Mouse (Mus musculus): ENCODE results near the gene Ffar2. TPM values are rescaled to one million over a fixed set of nuclear protein-coding genes. Genes with fewer than 3 reads are reported as not detected.

Gene Ffar2
- total RNA-seq, 2 experiments from 2014 or later = 0.50 to 0.90 TPM

DNA sequence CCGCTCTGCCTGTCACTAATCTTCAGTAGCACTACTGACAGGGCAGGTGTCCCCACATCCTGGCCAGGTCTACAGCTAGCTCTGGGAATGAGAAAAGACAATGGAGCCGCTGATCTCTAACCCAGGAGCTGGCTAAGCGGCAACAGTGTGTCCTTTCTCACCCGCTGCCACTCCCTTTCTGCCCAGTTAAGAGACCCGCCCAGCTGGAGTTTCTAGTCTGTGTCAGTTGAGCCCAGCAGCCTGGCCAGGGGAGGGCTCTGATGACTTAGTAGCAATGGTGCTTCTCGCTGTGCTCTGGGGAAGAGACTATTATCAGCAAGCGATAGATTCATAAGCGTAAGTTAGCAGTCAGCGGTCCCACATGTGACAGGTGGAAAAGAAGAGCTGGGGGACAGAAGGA lies 54.3 kb downstream of the Ffar2 start:
- no peak for DNase-seq (ENCODE audit: low spot score)

Other genes with a start within 250 kb of the Ffar2 start
- gene Kmt2b, start 235.0 kb downstream of the Ffar2 start, total RNA-seq (2021) = 10 to 100 TPM; 12.5 to 12.9 TPM
- gene Zbtb32, start 224.9 kb downstream of the Ffar2 start, total RNA-seq (2021) = not detected
- gene Upk1a, start 210.9 kb downstream of the Ffar2 start, total RNA-seq (2021) = not detected
- 1,000 to 10,000 TPM; 2,016 to 2,070 TPM for gene Cox6b1, start 197.6 kb downstream of the Ffar2 start, total RNA-seq (2021)
- not detected for gene Etv2, start 187.9 kb downstream of the Ffar2 start, total RNA-seq (2021)
- gene Rbm42, start 173.5 kb downstream of the Ffar2 start, total RNA-seq (2021) = 10 to 100 TPM; 37.6 to 40.7 TPM
- 1 to 10 TPM; 2.6 to 3.8 TPM for gene Haus5, start 158.8 kb downstream of the Ffar2 start, total RNA-seq (2021)
- 1 to 10 TPM; 2.8 to 3.9 TPM for gene Pmis2, start 152.2 kb downstream of the Ffar2 start, total RNA-seq (2021)
- gene 2200002J24Rik, start 124.8 kb downstream of the Ffar2 start, total RNA-seq (2021) = not detected
- under 1 TPM in 1 of 2 experiments, not detected in 1; 0.07 TPM for gene Atp4a, start 111.6 kb downstream of the Ffar2 start, total RNA-seq (2021)
- gene Tmem147, start 94.2 kb downstream of the Ffar2 start, total RNA-seq (2021) = 100 to 1,000 TPM; 215 to 233 TPM
- gene Gapdhs, start 80.1 kb downstream of the Ffar2 start, total RNA-seq (2021) = not detected
- 1 to 10 TPM; 2.8 to 4.9 TPM for gene Sbsn, start 72.3 kb downstream of the Ffar2 start, total RNA-seq (2021)
- gene Dmkn, start 60.0 kb downstream of the Ffar2 start, total RNA-seq (2021) = under 1 TPM; 0.46 to 0.97 TPM
- 1 to 10 TPM in 1 of 2 experiments, not detected in 1; 2.1 TPM for gene Krtdap, start 35.9 kb downstream of the Ffar2 start, total RNA-seq (2021)
- not detected for gene Ffar3, start 32.4 kb upstream of the Ffar2 start, total RNA-seq (2021)
- gene Ffar1, start 37.8 kb upstream of the Ffar2 start, total RNA-seq (2021) = not detected
- not detected for gene Cd22, start 56.6 kb upstream of the Ffar2 start, total RNA-seq (2021)
- under 1 TPM; 0.48 to 0.76 TPM for gene Mag, start 91.1 kb upstream of the Ffar2 start, total RNA-seq (2021)
- gene Hamp2, start 100.9 kb upstream of the Ffar2 start, total RNA-seq (2021) = not detected
- gene Hamp, start 120.3 kb upstream of the Ffar2 start, total RNA-seq (2021) = 1 to 10 TPM in 1 of 2 experiments, not detected in 1; 2.2 TPM
- gene Usf2, start 133.0 kb upstream of the Ffar2 start, total RNA-seq (2021) = 10 to 100 TPM; 80.6 to 92.8 TPM
- under 1 TPM; 0.30 to 0.55 TPM for gene Lsr, start 149.7 kb upstream of the Ffar2 start, total RNA-seq (2021)
- gene Fam187b, start 150.0 kb upstream of the Ffar2 start, total RNA-seq (2021) = not detected
- gene Fxyd5, start 218.7 kb upstream of the Ffar2 start, total RNA-seq (2021) = 10 to 100 TPM in 1 of 2 experiments, 1 to 10 TPM in 1; 7.6 to 13.4 TPM
- 1 to 10 TPM in 1 of 2 experiments, under 1 TPM in 1; 0.94 to 1.2 TPM for gene Fxyd7, start 227.7 kb upstream of the Ffar2 start, total RNA-seq (2021)
- 1,000 to 10,000 TPM in 1 of 2 experiments, 100 to 1,000 TPM in 1; 983 to 1,012 TPM for gene Fxyd1, start 233.4 kb upstream of the Ffar2 start, total RNA-seq (2021)
- 1 to 10 TPM; 1.7 to 3.5 TPM for gene Lgi4, start 235.6 kb upstream of the Ffar2 start, total RNA-seq (2021)